ENCODE assay signal across 10 mouse cellular contexts in genomic region chr6:115792691-115793215, GRCm38 (mm10). TPM values are rescaled to one million over a fixed set of nuclear protein-coding genes. Genes with fewer than 3 reads are reported as not detected.
DNase-seq lines count a peak whose midpoint lies in the region; ATAC-seq and TF ChIP-seq lines count a peak whose summit lies in the region.
"Had no signal": no experiment of that assay in that cellular context is flagged by ENCODE, and none has a peak within 500 bp of the region (broad histone marks: within the 10 kb centered on the region; RNA-seq: fewer than 3 reads in every experiment).

No protein-coding gene starts in this region.

- H3K4me2 ChIP-seq in hindbrain, postnatal 0 days (ENCODE audit: low read depth, low read length): no peak overlapping the region
- no peak overlapping the region for H3K4me2 ChIP-seq in hindbrain, embryonic 14.5 days (replicated peaks)
- H3K4me2 ChIP-seq in kidney, embryonic 16.5 days (replicated peaks; ENCODE audit: low read depth, low read length): no peak overlapping the region
- H3K4me2 ChIP-seq in midbrain, postnatal 0 days (ENCODE audit: low read depth, low read length, poor library complexity, severe bottlenecking): no peak overlapping the region

- peak; percentile 71 for ATAC-seq in cerebellum, adult (ENCODE audit: insufficient number of reproducible peaks, low FRiP score, low TSS enrichment)
- ATAC-seq in hindbrain, postnatal 0 days: peak; percentile 48
- no peak for ATAC-seq in hindbrain, embryonic 14.5 days (ENCODE audit: low FRiP score)
- ATAC-seq in kidney, embryonic 16.5 days (ENCODE audit: low FRiP score, low TSS enrichment): 0 out of 2 replicates have a peak, but pooled peaks have one; percentile 14
- no peak for ATAC-seq in midbrain, postnatal 0 days (ENCODE audit: low FRiP score)

- H3K4me1 ChIP-seq in hindbrain, postnatal 0 days (ENCODE audit: insufficient read depth, low read length): no peaks in the 10 kb centered on the region
- H3K4me1 ChIP-seq in hindbrain, embryonic 14.5 days (replicated peaks; ENCODE audit: control insufficient read depth, insufficient read depth, low read length): no peaks in the 10 kb centered on the region
- peaks cover 44% of the 10 kb centered on the region for H3K4me1 ChIP-seq in E14TG2a.4 (replicated peaks; ENCODE audit: low read depth, low read length)
- H3K4me1 ChIP-seq in kidney, embryonic 16.5 days (ENCODE audit: insufficient read depth, low read length): no peaks in the 10 kb centered on the region
- H3K4me1 ChIP-seq in midbrain, postnatal 0 days (ENCODE audit: insufficient read depth, low read length): no peaks in the 10 kb centered on the region

- H3K27ac ChIP-seq in hindbrain, postnatal 0 days: peak overlapping the region; percentile 11; the same call in 1 of the 2 replicates
- H3K27ac ChIP-seq in hindbrain, embryonic 14.5 days: no peak overlapping the region
- no peak overlapping the region for H3K27ac ChIP-seq in kidney, embryonic 16.5 days (ENCODE audit: low read length)
- no peak overlapping the region for H3K27ac ChIP-seq in midbrain, postnatal 0 days (ENCODE audit: low read depth, low read length)

- 69% methylated on average over 21 of the region's 21 CpGs for WGBS in hindbrain, postnatal 0 days
- WGBS in hindbrain, embryonic 14.5 days: 87% methylated on average over 21 of the region's 21 CpGs
- WGBS in kidney, embryonic 16.5 days: 84% methylated on average over 21 of the region's 21 CpGs
- 89% methylated on average over 21 of the region's 21 CpGs for WGBS in midbrain, postnatal 0 days

- H3K9me3 ChIP-seq in hindbrain, postnatal 0 days (ENCODE audit: low read length): no peaks in the 10 kb centered on the region
- no peaks in the 10 kb centered on the region for H3K9me3 ChIP-seq in hindbrain, embryonic 14.5 days (ENCODE audit: control insufficient read depth, low read length)
- H3K9me3 ChIP-seq in E14TG2a.4 (ENCODE audit: low read length): no peaks in the 10 kb centered on the region
- H3K9me3 ChIP-seq in kidney, embryonic 16.5 days (ENCODE audit: low read length): no peaks in the 10 kb centered on the region
- H3K9me3 ChIP-seq in midbrain, postnatal 0 days (ENCODE audit: low read length): no peaks in the 10 kb centered on the region

- peaks cover 63% of the 10 kb centered on the region for H3K36me3 ChIP-seq in hindbrain, postnatal 0 days (ENCODE audit: insufficient read depth, low read length)
- H3K36me3 ChIP-seq in hindbrain, embryonic 14.5 days (replicated peaks; ENCODE audit: control insufficient read depth, insufficient read depth): peaks cover 96% of the 10 kb centered on the region
- H3K36me3 ChIP-seq in E14TG2a.4 (ENCODE audit: insufficient read depth, low read length): peaks cover 96% of the 10 kb centered on the region
- H3K36me3 ChIP-seq in kidney, embryonic 16.5 days (ENCODE audit: insufficient read depth, low read length): peaks cover 86% of the 10 kb centered on the region
- H3K36me3 ChIP-seq in midbrain, postnatal 0 days (ENCODE audit: insufficient read depth, low read length): peaks cover 75% of the 10 kb centered on the region

- no peak overlapping the region for H3K4me3 ChIP-seq in hindbrain, postnatal 0 days (ENCODE audit: low read length)
- no peak overlapping the region for H3K4me3 ChIP-seq in hindbrain, embryonic 14.5 days (replicated peaks; ENCODE audit: low read length)
- peak overlapping the region; percentile 60 for H3K4me3 ChIP-seq in E14TG2a.4 (replicated peaks; ENCODE audit: low read length)
- H3K4me3 ChIP-seq in kidney, embryonic 16.5 days (ENCODE audit: low read length): no peak overlapping the region
- no peak overlapping the region for H3K4me3 ChIP-seq in midbrain, postnatal 0 days (ENCODE audit: low read depth, low read length)
- H3K4me3 ChIP-seq: erythroblast, embryonic 14.5 days had no signal

- no peak for TF ChIP-seq CTCF in hindbrain, postnatal 0 days (IDR thresholded peaks at IDR 0.05; ENCODE audit: low read depth)
- TF ChIP-seq CTCF in E14TG2a.4 (conservative IDR thresholded peaks at IDR 0.05; ENCODE audit: low read length): no peak
- no peak for TF ChIP-seq CTCF in midbrain, postnatal 0 days (IDR thresholded peaks at IDR 0.05)

- no peak overlapping the region for H3K9ac ChIP-seq in hindbrain, postnatal 0 days (replicated peaks; ENCODE audit: low read length)
- no peak overlapping the region for H3K9ac ChIP-seq in hindbrain, embryonic 14.5 days
- no peak overlapping the region for H3K9ac ChIP-seq in kidney, embryonic 16.5 days (replicated peaks; ENCODE audit: low read length)
- no peak overlapping the region for H3K9ac ChIP-seq in midbrain, postnatal 0 days (replicated peaks; ENCODE audit: low read length, poor library complexity, severe bottlenecking)

- no peak for DNase-seq in cerebellum, adult 11-12 months
- no peak for DNase-seq in hindbrain, postnatal 0 days (ENCODE audit: low spot score)
- no peak for DNase-seq in hindbrain, embryonic 14.5 days (ENCODE audit: low spot score)
- no peak for DNase-seq in midbrain, postnatal 0 days (ENCODE audit: low spot score)
- no peak for DNase-seq in adipocyte (ENCODE audit: low spot score)
- DNase-seq: lung, postnatal 36 days had no signal

- H3K27me3 ChIP-seq in hindbrain, postnatal 0 days (ENCODE audit: insufficient read depth, low read length): no peaks in the 10 kb centered on the region
- H3K27me3 ChIP-seq in hindbrain, embryonic 14.5 days (ENCODE audit: control insufficient read depth, insufficient read depth, low read length): no peaks in the 10 kb centered on the region
- H3K27me3 ChIP-seq in E14TG2a.4 (ENCODE audit: insufficient read depth, low read length): no peaks in the 10 kb centered on the region
- H3K27me3 ChIP-seq in kidney, embryonic 16.5 days (ENCODE audit: insufficient read depth, low read length): no peaks in the 10 kb centered on the region
- H3K27me3 ChIP-seq in midbrain, postnatal 0 days (ENCODE audit: insufficient read depth, low read length): no peaks in the 10 kb centered on the region

RNA-seq across cellular contexts. Expression of gene Rpl32, which starts 15.8 kb away (rescaled TPM):
- total RNA-seq in hindbrain, postnatal 0 days (2014; rRNA removed): 790 and 802 TPM in 2 replicates
- polyA plus RNA-seq in hindbrain, postnatal 0 days (2015; fragmentation: Nextera tagmentation; extraction: Ambion mirVana): 1,119 and 1,169 TPM in 2 replicates
- 1,053 and 1,238 TPM in 2 replicates for polyA plus RNA-seq in hindbrain, embryonic 14.5 days (2014; fragmentation: Nextera tagmentation; extraction: Ambion mirVana)
- 1,760 and 1,914 TPM in 2 replicates for polyA plus RNA-seq in kidney, embryonic 16.5 days (2015; fragmentation: Nextera tagmentation; extraction: Ambion mirVana)
- 768 and 939 TPM in 2 replicates for total RNA-seq in midbrain, postnatal 0 days (2014; rRNA removed)
- 982 and 1,027 TPM in 2 replicates for polyA plus RNA-seq in midbrain, postnatal 0 days (2015; fragmentation: Nextera tagmentation; extraction: Ambion mirVana)

RNA-seq across cellular contexts. Expression of gene Cand2, which starts 18.4 kb away (rescaled TPM):
- 10.5 and 12.5 TPM in 2 replicates for total RNA-seq in hindbrain, postnatal 0 days (2014; rRNA removed)
- polyA plus RNA-seq in hindbrain, postnatal 0 days (2015; fragmentation: Nextera tagmentation; extraction: Ambion mirVana): 4.5 and 5.5 TPM in 2 replicates
- polyA plus RNA-seq in hindbrain, embryonic 14.5 days (2014; fragmentation: Nextera tagmentation; extraction: Ambion mirVana): 10.6 and 11.1 TPM in 2 replicates
- polyA plus RNA-seq in kidney, embryonic 16.5 days (2015; fragmentation: Nextera tagmentation; extraction: Ambion mirVana): 36.8 and 40.1 TPM in 2 replicates
- total RNA-seq in midbrain, postnatal 0 days (2014; rRNA removed): 9.3 and 10.2 TPM in 2 replicates
- polyA plus RNA-seq in midbrain, postnatal 0 days (2015; fragmentation: Nextera tagmentation; extraction: Ambion mirVana): 4.2 and 4.3 TPM in 2 replicates

RNA-seq across cellular contexts. Expression of gene Tmem40, which starts 30.5 kb away (rescaled TPM):
- 0.68 and 2.5 TPM in 2 replicates for total RNA-seq in hindbrain, postnatal 0 days (2014; rRNA removed)
- 2.5 and 2.9 TPM in 2 replicates for polyA plus RNA-seq in hindbrain, postnatal 0 days (2015; fragmentation: Nextera tagmentation; extraction: Ambion mirVana)
- polyA plus RNA-seq in hindbrain, embryonic 14.5 days (2014; fragmentation: Nextera tagmentation; extraction: Ambion mirVana): 1.4 and 1.8 TPM in 2 replicates
- 0.86 and 2.1 TPM in 2 replicates for polyA plus RNA-seq in kidney, embryonic 16.5 days (2015; fragmentation: Nextera tagmentation; extraction: Ambion mirVana)
- 0.99 and 1.5 TPM in 2 replicates for total RNA-seq in midbrain, postnatal 0 days (2014; rRNA removed)
- 1.5 TPM in 2 replicates for polyA plus RNA-seq in midbrain, postnatal 0 days (2015; fragmentation: Nextera tagmentation; extraction: Ambion mirVana)

RNA-seq across cellular contexts. Expression of gene Efcab12, which starts 45.5 kb away (rescaled TPM):
- total RNA-seq in hindbrain, postnatal 0 days (2014; rRNA removed): 1.8 and 2.4 TPM in 2 replicates
- 1.6 and 2.0 TPM in 2 replicates for polyA plus RNA-seq in hindbrain, postnatal 0 days (2015; fragmentation: Nextera tagmentation; extraction: Ambion mirVana)
- polyA plus RNA-seq in hindbrain, embryonic 14.5 days (2014; fragmentation: Nextera tagmentation; extraction: Ambion mirVana): 2.1 and 3.1 TPM in 2 replicates
- 2.3 and 2.8 TPM in 2 replicates for polyA plus RNA-seq in kidney, embryonic 16.5 days (2015; fragmentation: Nextera tagmentation; extraction: Ambion mirVana)
- total RNA-seq in midbrain, postnatal 0 days (2014; rRNA removed): 3.2 and 3.8 TPM in 2 replicates
- 1.5 and 2.1 TPM in 2 replicates for polyA plus RNA-seq in midbrain, postnatal 0 days (2015; fragmentation: Nextera tagmentation; extraction: Ambion mirVana)
- polyA plus RNA-seq: erythroblast, embryonic 14.5 days had no signal

Comparison
In these comparisons a context has a peak if more than half of its experiments do, and no peak if none do; other contexts are left out.
1. ATAC-seq: peak in cerebellum, adult (single experiment), hindbrain, postnatal 0 days (single experiment) and kidney, embryonic 16.5 days (single experiment); none in hindbrain, embryonic 14.5 days (single experiment) and midbrain, postnatal 0 days (single experiment).